Mouse (Mus musculus) bone marrow macrophage, adult 2 months (primary cell): ENCODE data around the gene Cd55.

ENCODE experiments used
- CTCF ChIP-seq: IDR thresholded peaks from 2 replicates; pipeline ENCODE4 v1.5.1; 2012; ENCODE audit warnings: low read depth, mild to moderate bottlenecking, low read length, moderate library complexity
- POLR2A ChIP-seq: IDR thresholded peaks from 2 replicates; pipeline ENCODE4 v1.6.1; 2012; ENCODE audit warnings: mild to moderate bottlenecking, low read depth, low read length, borderline replicate concordance

DNA sequence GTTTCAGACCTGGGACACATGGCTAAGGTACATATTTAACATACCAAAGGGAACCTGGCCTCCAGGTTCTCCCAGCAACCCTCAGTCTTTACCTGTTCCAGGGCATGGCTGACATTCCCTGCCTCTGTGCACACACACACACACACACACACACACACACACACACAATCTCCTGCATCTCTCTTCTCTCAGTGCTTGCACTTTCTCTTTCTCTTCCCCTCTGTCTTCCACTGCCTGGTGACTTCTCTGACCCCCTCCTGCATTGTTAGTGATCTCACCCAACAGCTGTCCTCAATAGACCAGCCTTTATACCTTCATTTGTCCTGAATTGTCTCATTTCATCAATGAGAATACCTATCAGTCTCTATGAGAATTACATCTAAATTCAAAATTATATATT lies 35.8 kb upstream of the Cd55 start:
- TF ChIP-seq POLR2A (no peak), CTCF (no peak)
